8 mouse cellular contexts compared by ENCODE assay signal in genomic region chr8:94386214-94387026, GRCm38 (mm10). TPM values are rescaled to one million over a fixed set of nuclear protein-coding genes. Genes with fewer than 3 reads are reported as not detected.
DNase-seq lines count a peak whose midpoint lies in the region; ATAC-seq and TF ChIP-seq lines count a peak whose summit lies in the region.

Gene Herpud1, plus strand, starts transcription at chr8:94386438.

- peak; percentile 97 for ATAC-seq in frontal cortex, adult (ENCODE audit: low TSS enrichment)
- peak; percentile 96 for ATAC-seq in lung, postnatal 0 days

- no peaks in the 10 kb centered on the region for H3K27me3 ChIP-seq in hindbrain, embryonic 10.5 days (ENCODE audit: insufficient read depth, poor library complexity, severe bottlenecking)
- no peaks in the 10 kb centered on the region for H3K27me3 ChIP-seq in lung, postnatal 0 days (replicated peaks; ENCODE audit: insufficient read depth, low read length)

- DNase-seq in MEL-GATA-1-ER (ENCODE audit: extremely low read depth, low read depth), result peak; percentile 88
- DNase-seq in cerebellum, adult 8-10 months, result peak; percentile 98
- peak; percentile 97 for DNase-seq in hindbrain, embryonic 10.5 days (ENCODE audit: low spot score)
- DNase-seq in layer of hippocampus, adult 9-11 months, result peak; percentile 99
- DNase-seq in lung, postnatal 0 days (ENCODE audit: low spot score), result peak; percentile 98
- DNase-seq in ovary, postnatal 14 days (ENCODE audit: low spot score), result peak; percentile 92
- DNase-seq in thymus, postnatal 14 days, result peak; percentile 97

- TF ChIP-seq CTCF in lung, postnatal 0 days (IDR thresholded peaks at IDR 0.05), result no peak

- peak; percentile 33; the same call in 1 of the 2 replicates for TF ChIP-seq EP300 in lung, postnatal 0 days (IDR thresholded peaks at IDR 0.05)

- WGBS in hindbrain, embryonic 10.5 days, result under 1% methylated on average over 65 of the region's 65 CpGs
- WGBS in lung, postnatal 0 days, result 0% methylated on average over 61 of the region's 65 CpGs

- H3K4me3 ChIP-seq in hindbrain, embryonic 10.5 days, result peak within 1 kb of the TSS; percentile 82
- peak within 1 kb of the TSS; percentile 84 for H3K4me3 ChIP-seq in lung, postnatal 0 days (ENCODE audit: low read depth, low read length)

- H3K4me1 ChIP-seq in hindbrain, embryonic 10.5 days (replicated peaks), result peaks cover 18% of the 10 kb centered on the region
- H3K4me1 ChIP-seq in lung, postnatal 0 days (ENCODE audit: insufficient read depth, low read depth, low read length), result no peaks in the 10 kb centered on the region

- H3K4me2 ChIP-seq in lung, postnatal 0 days (replicated peaks; ENCODE audit: low read depth, low read length), result peak within 1 kb of the TSS; percentile 69

- peak within 1 kb of the TSS; percentile 96 for H3K27ac ChIP-seq in hindbrain, embryonic 10.5 days
- peak within 1 kb of the TSS; percentile 99 for H3K27ac ChIP-seq in lung, postnatal 0 days (ENCODE audit: low read length)

- H3K9me3 ChIP-seq in hindbrain, embryonic 10.5 days, result no peaks in the 10 kb centered on the region
- H3K9me3 ChIP-seq in lung, postnatal 0 days (ENCODE audit: low read length), result no peaks in the 10 kb centered on the region

- peaks cover 23% of the 10 kb centered on the region for H3K36me3 ChIP-seq in hindbrain, embryonic 10.5 days
- peaks cover 23% of the 10 kb centered on the region for H3K36me3 ChIP-seq in lung, postnatal 0 days (ENCODE audit: insufficient read depth, low read length)

- H3K9ac ChIP-seq in lung, postnatal 0 days (replicated peaks; ENCODE audit: low read depth), result peak within 1 kb of the TSS; percentile 98

RNA-seq across cellular contexts. Expression of gene Herpud1, which starts in this region (rescaled TPM):
- 57.3 and 59.5 TPM in 2 replicates for polyA plus RNA-seq in hindbrain, embryonic 10.5 days (2016; fragmentation: Nextera tagmentation; extraction: Ambion mirVana)
- 179 and 217 TPM in 2 replicates for polyA plus RNA-seq in lung, postnatal 0 days (2015; fragmentation: Nextera tagmentation; extraction: Ambion mirVana)

Comparison
In these comparisons a context has a peak if more than half of its experiments do, and no peak if none do; other contexts are left out.
1. Peak in every context shown above with its lines: DNase-seq, ATAC-seq, H3K4me3 ChIP-seq and H3K27ac ChIP-seq.